Mouse (Mus musculus) liver, embryonic 11.5 days (tissue): Measurements from ENCODE around the gene Cplane1. TPM values are rescaled to one million over a fixed set of nuclear protein-coding genes. Genes with fewer than 3 reads are reported as not detected.

Experiments used
- ATAC-seq: fragments of 200-750 bp; cut with Nextera tagmentation; replicated peaks from 2 replicates; pipeline ENCODE4 v1.8.0; 2017; ENCODE audit warnings: moderate number of reproducible peaks, mild to moderate bottlenecking, moderate TSS enrichment, moderate library complexity; ENCODE audit not compliant: low FRiP score
- DNase-seq: peaks from one replicate; pipeline ENCODE4 v3.0.0-alpha.2; 2017; ENCODE audit warnings: low spot score
- H3K27ac ChIP-seq: fragments of 300-500 bp; sonication (generic); 2 replicates; pipeline ENCODE4 v1.5.1; 2014; ENCODE audit warnings: mild to moderate bottlenecking, low read depth, low read length, control low read depth
- H3K27me3 ChIP-seq: fragments of 300-500 bp; sonication (generic); replicated peaks from 2 replicates; pipeline ENCODE4 v1.6.1; 2014; ENCODE audit warnings: low read length, mixed read lengths; ENCODE audit not compliant: control insufficient read depth, insufficient read depth
- H3K36me3 ChIP-seq: fragments of 300-500 bp; sonication (generic); 2 replicates; pipeline ENCODE4 v1.6.1; 2014; ENCODE audit warnings: mild to moderate bottlenecking, low read length, moderate library complexity, mixed read lengths; ENCODE audit not compliant: control insufficient read depth, insufficient read depth
- H3K4me1 ChIP-seq: fragments of 300-500 bp; sonication (generic); replicated peaks from 2 replicates; pipeline ENCODE4 v1.6.1; 2014; ENCODE audit warnings: low read length, mixed read lengths; ENCODE audit not compliant: control insufficient read depth, insufficient read depth
- H3K4me2 ChIP-seq: fragments of 300-500 bp; sonication (generic); 2 replicates; pipeline ENCODE4 v1.6.1; 2014; ENCODE audit warnings: mild to moderate bottlenecking, control low read depth, moderate library complexity
- H3K4me3 ChIP-seq: fragments of 300-500 bp; sonication (generic); 2 replicates; pipeline ENCODE4 v1.5.1; 2014; ENCODE audit warnings: low read depth, low read length, control low read depth
- H3K9ac ChIP-seq: fragments of 300-500 bp; sonication (generic); 2 replicates; pipeline ENCODE4 v1.6.1; 2014; ENCODE audit warnings: low read depth, low read length, control low read depth
- H3K9me3 ChIP-seq: fragments of 300-500 bp; sonication (generic); 2 replicates; pipeline ENCODE4 v1.6.1; 2016; ENCODE audit warnings: low read length, inconsistent platforms, mixed read lengths; ENCODE audit not compliant: control insufficient read depth
- WGBS: fragments of 180-500 bp; shearing (Covaris S2); extraction: QIAGEN DNeasy Blood & Tissue Kit; methylation state at CpG from one replicate; pipeline ENCODE4 v1.1.7; 2014; 5-methylcytosine and 5-hydroxymethylcytosine counted together
- polyA plus RNA-seq: library from polyadenylated mRNA; unstranded; fragments of >200 nt; fragmentation: Nextera tagmentation; extraction: Ambion mirVana; gene quantifications from 2 replicates; pipeline ENCODE4 v1.2.1, GENCODE M21; 2014

The Cplane1 gene
- polyA plus RNA-seq, 1 experiment from 2014 or later = 4.9 TPM

DNA sequence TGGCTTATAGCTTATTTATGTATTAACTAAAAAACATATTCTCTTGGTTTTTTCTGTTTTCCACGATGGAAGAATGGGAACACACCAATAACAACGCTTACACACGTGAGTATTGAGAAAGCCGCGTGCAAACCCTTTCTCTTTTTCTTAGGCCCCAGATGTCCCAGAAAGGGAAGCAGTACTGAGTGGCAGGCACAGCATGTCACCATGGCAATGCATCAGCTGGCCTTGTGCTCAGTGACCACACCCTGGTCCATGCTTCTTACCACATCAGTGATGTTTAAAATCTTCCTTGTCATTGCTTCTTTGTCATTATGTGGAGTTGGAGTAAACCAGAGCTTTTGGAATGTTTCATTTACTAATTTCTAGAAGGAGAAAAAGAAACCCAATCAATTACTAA is 150.3 kb downstream of the Cplane1 start:
- no peak for DNase-seq
- Histone ChIP-seq H3K36me3 (peaks cover 17% of the 10 kb centered on the region; the same call in 1 of the 2 replicates), H3K4me1 (no peaks in the 10 kb centered on the region), H3K9ac (no peak overlapping the region), H3K9me3 (no peaks in the 10 kb centered on the region), H3K4me2 (no peak overlapping the region), H3K27ac (no peak overlapping the region), H3K27me3 (no peaks in the 10 kb centered on the region), H3K4me3 (no peak overlapping the region)
- WGBS = 93% methylated on average over 5 of the region's 5 CpGs
- ATAC-seq = no peak

Other genes with a start within 250 kb of the Cplane1 start
- gene Wdr70, start 69.9 kb upstream of the Cplane1 start, polyA plus RNA-seq = 49.1 and 51.5 TPM in 2 replicates
- 32.1 and 38.5 TPM in 2 replicates for gene Nup155, start 59.8 kb upstream of the Cplane1 start, polyA plus RNA-seq